Mouse (Mus musculus): ENCODE measurements around the gene Cdkn2aip.

DNA sequence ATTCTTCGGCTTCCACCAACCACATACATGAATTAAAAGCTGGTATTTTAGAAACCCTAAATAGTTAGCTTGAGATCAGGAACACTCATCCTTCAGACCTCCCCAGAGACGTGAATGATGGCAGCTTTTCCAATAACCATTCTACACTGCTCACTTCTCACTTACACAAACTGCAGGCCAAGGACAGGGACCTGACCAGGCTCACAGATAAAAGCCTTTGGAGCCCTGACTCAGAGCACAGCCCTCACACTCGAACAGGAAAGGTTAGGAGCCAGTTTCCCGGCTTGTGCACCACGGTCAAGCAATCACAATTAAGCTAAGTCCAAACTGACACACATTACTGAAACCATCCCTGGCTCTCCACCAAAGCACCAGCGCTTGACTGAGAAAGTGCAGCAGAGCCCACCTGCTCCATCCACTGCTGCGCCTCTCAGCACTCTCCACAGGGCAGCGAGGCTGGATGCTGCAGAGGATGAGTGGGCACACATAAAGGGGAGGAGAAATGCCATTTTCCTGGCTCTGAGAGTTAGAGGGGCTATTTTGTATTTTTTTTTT, 49.4 kb downstream of the Cdkn2aip start:
- TF ChIP-seq ZNF384 (IDR thresholded peaks at IDR 0.05; ENCODE audit: low read depth, low read length) (no peak), CTCF (IDR thresholded peaks at IDR 0.05 in 2 of 3, conservative IDR thresholded peaks at IDR 0.05 in 1 of 3; ENCODE audit: control insufficient read depth in 1 of 3, insufficient read depth in 1 of 3, low read depth in 2 of 3, low read length in 3 of 3, poor library complexity in 1 of 3, severe bottlenecking in 1 of 3) (no peak), TAL1 (IDR thresholded peaks at IDR 0.05; ENCODE audit: low read length) (no peak), GATA1 (IDR thresholded peaks at IDR 0.05; ENCODE audit: low read depth, low read length) (no peak), USF2 (IDR thresholded peaks at IDR 0.05; ENCODE audit: borderline replicate concordance in 1 of 2, insufficient read depth in 1 of 2, low read depth in 1 of 2, low read length in 2 of 2) (no peak), USF1 (IDR thresholded peaks at IDR 0.05; ENCODE audit: low read depth, low read length) (no peak), NRF1 (IDR thresholded peaks at IDR 0.05; ENCODE audit: insufficient read depth, low read depth, low read length, poor library complexity, severe bottlenecking) (no peak)
